Mouse (Mus musculus): ENCODE data around the gene Gm4952. TPM values are rescaled to one million over a fixed set of nuclear protein-coding genes. Genes with fewer than 3 reads are reported as not detected.
"Not testable (repeated sequence)": the region's sequence is repeated elsewhere in the genome, so short reads cannot be mapped to it uniquely, and the experiment has no call there.

Gm4952 gene
- polyA plus RNA-seq, 1 experiment = not detected

- Histone ChIP-seq H3K27me3 (ENCODE audit: control insufficient read depth, insufficient read depth, low read length, poor library complexity, severe bottlenecking) (no peaks in the 10 kb centered on the region), H3K4me1 (ENCODE audit: control insufficient read depth, insufficient read depth, low read length) (peaks cover 4% of the 10 kb centered on the region), H3K36me3 (ENCODE audit: control insufficient read depth, insufficient read depth, low read length, poor library complexity, severe bottlenecking) (no peaks in the 10 kb centered on the region), H3K9me3 (replicated peaks; ENCODE audit: control insufficient read depth, insufficient read depth, low read length, poor library complexity, severe bottlenecking) (0 out of 2 replicates have a peak, but pooled peaks cover 2% of the 10 kb centered on the region), H3K9ac (ENCODE audit: low read depth, poor library complexity, severe bottlenecking) (no peak overlapping the region), H3K27ac (ENCODE audit: insufficient read depth, low read length) (no peak overlapping the region), H3K4me3 (ENCODE audit: low read depth, low read length) (no peak overlapping the region)
- TF ChIP-seq POLR2A (IDR thresholded peaks at IDR 0.05; ENCODE audit: insufficient read depth, low read length) (no peak), CTCF (IDR thresholded peaks at IDR 0.05; ENCODE audit: low read depth, low read length) (no peak), EP300 (IDR thresholded peaks at IDR 0.05; ENCODE audit: insufficient read depth, low read depth, low read length) (no peak)
Measured at GRCm38 (mm10) chr19:12666156-12666555, 66.4 kb downstream of the Gm4952 start.

- H3K9me3 ChIP-seq (replicated peaks; ENCODE audit: control insufficient read depth, insufficient read depth, low read length, poor library complexity, severe bottlenecking); H3K27ac ChIP-seq (ENCODE audit: insufficient read depth, low read length); H3K4me3 ChIP-seq (ENCODE audit: low read depth, low read length); H3K27me3 ChIP-seq (ENCODE audit: control insufficient read depth, insufficient read depth, low read length, poor library complexity, severe bottlenecking); H3K4me1 ChIP-seq (ENCODE audit: control insufficient read depth, insufficient read depth, low read length); H3K9ac ChIP-seq (ENCODE audit: low read depth, poor library complexity, severe bottlenecking); H3K36me3 ChIP-seq (ENCODE audit: control insufficient read depth, insufficient read depth, low read length, poor library complexity, severe bottlenecking): not testable (repeated sequence)
Measured at GRCm38 (mm10) chr19:12668601-12669000, 68.8 kb downstream of the Gm4952 start.

GRCm38 (mm10) chr19:12670139-12670538, 70.4 kb downstream of the Gm4952 start, which contains the start of gene Olfr1442:
Gene Olfr1442, plus strand, starts transcription at chr19:12670439.
- no peak within 1 kb of the TSS for H3K27ac ChIP-seq (ENCODE audit: insufficient read depth, low read length)
- H3K9me3 ChIP-seq (replicated peaks; ENCODE audit: control insufficient read depth, insufficient read depth, low read length, poor library complexity, severe bottlenecking) = no peaks in the 10 kb centered on the region
- H3K9ac ChIP-seq (ENCODE audit: low read depth, poor library complexity, severe bottlenecking) = no peak within 1 kb of the TSS
- no peak for TF ChIP-seq CTCF (IDR thresholded peaks at IDR 0.05; ENCODE audit: low read depth, low read length)
- no peak for TF ChIP-seq EP300 (IDR thresholded peaks at IDR 0.05; ENCODE audit: insufficient read depth, low read depth, low read length)
- TF ChIP-seq POLR2A (IDR thresholded peaks at IDR 0.05; ENCODE audit: insufficient read depth, low read length) = no peak
- no peaks in the 10 kb centered on the region for H3K4me1 ChIP-seq (ENCODE audit: control insufficient read depth, insufficient read depth, low read length)
- H3K36me3 ChIP-seq (ENCODE audit: control insufficient read depth, insufficient read depth, low read length, poor library complexity, severe bottlenecking) = no peaks in the 10 kb centered on the region
- no peak within 1 kb of the TSS for H3K4me3 ChIP-seq (ENCODE audit: low read depth, low read length)
- H3K27me3 ChIP-seq (ENCODE audit: control insufficient read depth, insufficient read depth, low read length, poor library complexity, severe bottlenecking) = no peaks in the 10 kb centered on the region

- H3K4me3 ChIP-seq (ENCODE audit: low read depth, low read length) = no peak overlapping the region
- H3K9ac ChIP-seq (ENCODE audit: low read depth, poor library complexity, severe bottlenecking) = no peak overlapping the region
- TF ChIP-seq CTCF (IDR thresholded peaks at IDR 0.05; ENCODE audit: low read depth, low read length) (no peak), POLR2A (IDR thresholded peaks at IDR 0.05; ENCODE audit: insufficient read depth, low read length) (no peak), EP300 (IDR thresholded peaks at IDR 0.05; ENCODE audit: insufficient read depth, low read depth, low read length) (no peak)
- H3K9me3 ChIP-seq (replicated peaks; ENCODE audit: control insufficient read depth, insufficient read depth, low read length, poor library complexity, severe bottlenecking) = no peaks in the 10 kb centered on the region
- no peaks in the 10 kb centered on the region for H3K27me3 ChIP-seq (ENCODE audit: control insufficient read depth, insufficient read depth, low read length, poor library complexity, severe bottlenecking)
- H3K4me1 ChIP-seq (ENCODE audit: control insufficient read depth, insufficient read depth, low read length) = no peaks in the 10 kb centered on the region
- no peak overlapping the region for H3K27ac ChIP-seq (ENCODE audit: insufficient read depth, low read length)
- H3K36me3 ChIP-seq (ENCODE audit: control insufficient read depth, insufficient read depth, low read length, poor library complexity, severe bottlenecking) = no peaks in the 10 kb centered on the region
Measured at GRCm38 (mm10) chr19:12671051-12671450, 71.3 kb downstream of the Gm4952 start.

GRCm38 (mm10) chr19:12677812-12678211, 78.0 kb downstream of the Gm4952 start, which contains the start of gene Olfr1443:
Gene Olfr1443, plus strand, starts transcription at chr19:12678112.
- Histone ChIP-seq H3K27ac (ENCODE audit: insufficient read depth, low read length) (no peak within 1 kb of the TSS), H3K9ac (ENCODE audit: low read depth, poor library complexity, severe bottlenecking) (no peak within 1 kb of the TSS), H3K4me1 (ENCODE audit: control insufficient read depth, insufficient read depth, low read length) (no peaks in the 10 kb centered on the region), H3K9me3 (replicated peaks; ENCODE audit: control insufficient read depth, insufficient read depth, low read length, poor library complexity, severe bottlenecking) (no peaks in the 10 kb centered on the region), H3K4me3 (ENCODE audit: low read depth, low read length) (no peak within 1 kb of the TSS), H3K36me3 (ENCODE audit: control insufficient read depth, insufficient read depth, low read length, poor library complexity, severe bottlenecking) (no peaks in the 10 kb centered on the region), H3K27me3 (ENCODE audit: control insufficient read depth, insufficient read depth, low read length, poor library complexity, severe bottlenecking) (no peaks in the 10 kb centered on the region)
- TF ChIP-seq CTCF (IDR thresholded peaks at IDR 0.05; ENCODE audit: low read depth, low read length) = no peak
- no peak for TF ChIP-seq EP300 (IDR thresholded peaks at IDR 0.05; ENCODE audit: insufficient read depth, low read depth, low read length)
- no peak for TF ChIP-seq POLR2A (IDR thresholded peaks at IDR 0.05; ENCODE audit: insufficient read depth, low read length)

Other genes starting within 250 kb of the Gm4952 start
- gene Olfr1440, start 212.7 kb upstream of the Gm4952 start, polyA plus RNA-seq (2011; ENCODE audit: insufficient read depth, insufficient read length, low read depth, missing spikeins) = 0.11 TPM in 1 of 2 replicates, not detected in the other
- gene Olfr1441, start 182.5 kb upstream of the Gm4952 start, polyA plus RNA-seq (2011; ENCODE audit: insufficient read depth, insufficient read length, low read depth, missing spikeins) = 0.46 and 0.64 TPM in 2 replicates
- gene Pfpl, start 172.1 kb upstream of the Gm4952 start, polyA plus RNA-seq (2011; ENCODE audit: insufficient read depth, insufficient read length, low read depth, missing spikeins) = not detected in 2 replicates
- 0.20 TPM in 1 of 2 replicates, not detected in the other for gene Mpeg1, start 139.2 kb upstream of the Gm4952 start, polyA plus RNA-seq (2011; ENCODE audit: insufficient read depth, insufficient read length, low read depth, missing spikeins)
- 4.0 and 5.1 TPM in 2 replicates for gene Dtx4, start 98.5 kb upstream of the Gm4952 start, polyA plus RNA-seq (2011; ENCODE audit: insufficient read depth, insufficient read length, low read depth, missing spikeins)
- 10.2 and 17.2 TPM in 2 replicates for gene Fam111a, start 54.2 kb upstream of the Gm4952 start, polyA plus RNA-seq (2011; ENCODE audit: insufficient read depth, insufficient read length, low read depth, missing spikeins)
- gene Glyat, start 33.3 kb downstream of the Gm4952 start, polyA plus RNA-seq (2011; ENCODE audit: insufficient read depth, insufficient read length, low read depth, missing spikeins) = not detected in 2 replicates
- gene Olfr1442, start 70.5 kb downstream of the Gm4952 start, polyA plus RNA-seq (2011; ENCODE audit: insufficient read depth, insufficient read length, low read depth, missing spikeins) = not detected in 2 replicates
- not detected in 2 replicates for gene Olfr1443, start 78.1 kb downstream of the Gm4952 start, polyA plus RNA-seq (2011; ENCODE audit: insufficient read depth, insufficient read length, low read depth, missing spikeins)
- not detected in 2 replicates for gene Keg1, start 95.8 kb downstream of the Gm4952 start, polyA plus RNA-seq (2011; ENCODE audit: insufficient read depth, insufficient read length, low read depth, missing spikeins)
- gene Cntf, start 165.7 kb downstream of the Gm4952 start, polyA plus RNA-seq (2011; ENCODE audit: insufficient read depth, insufficient read length, low read depth, missing spikeins) = 6.4 and 6.7 TPM in 2 replicates
- gene Zfp91, start 196.2 kb downstream of the Gm4952 start, polyA plus RNA-seq (2011; ENCODE audit: insufficient read depth, insufficient read length, low read depth, missing spikeins) = 40.9 and 48.9 TPM in 2 replicates
- gene Lpxn, start 196.2 kb downstream of the Gm4952 start, polyA plus RNA-seq (2011; ENCODE audit: insufficient read depth, insufficient read length, low read depth, missing spikeins) = 0.65 and 0.72 TPM in 2 replicates
- 12.2 and 13.8 TPM in 2 replicates for gene Gm5244, start 246.7 kb downstream of the Gm4952 start, polyA plus RNA-seq (2011; ENCODE audit: insufficient read depth, insufficient read length, low read depth, missing spikeins)